Mouse (Mus musculus): ENCODE results near the gene Ccr5.
A peak's percentile ranks its signal among the peaks of the same experiment; 100 is the strongest.

Ccr5 gene

GRCm38 (mm10) chr9:124137619-124138018, 16.3 kb downstream of the Ccr5 start:
- no peak for DNase-seq (ENCODE audit: extremely low read depth, insufficient read length, low spot score)

- no peak for DNase-seq (ENCODE audit: extremely low read depth, insufficient read length, low spot score)
Measured at GRCm38 (mm10) chr9:124138055-124138775, 16.9 kb downstream of the Ccr5 start.

- DNase-seq (ENCODE audit: extremely low read depth, insufficient read length, low spot score), result no peak
Measured at GRCm38 (mm10) chr9:124143678-124144077, 22.3 kb downstream of the Ccr5 start.

- DNase-seq (ENCODE audit: extremely low read depth, insufficient read length, low spot score), result peak; percentile 14
Measured at GRCm38 (mm10) chr9:124146307-124146706, 25.0 kb downstream of the Ccr5 start.
